Mouse (Mus musculus): ENCODE results near the gene Efcab6. TPM values are rescaled to one million over a fixed set of nuclear protein-coding genes. Genes with fewer than 3 reads are reported as not detected.

Gene Efcab6
- polyA plus RNA-seq, 1 experiment, result not detected

DNA sequence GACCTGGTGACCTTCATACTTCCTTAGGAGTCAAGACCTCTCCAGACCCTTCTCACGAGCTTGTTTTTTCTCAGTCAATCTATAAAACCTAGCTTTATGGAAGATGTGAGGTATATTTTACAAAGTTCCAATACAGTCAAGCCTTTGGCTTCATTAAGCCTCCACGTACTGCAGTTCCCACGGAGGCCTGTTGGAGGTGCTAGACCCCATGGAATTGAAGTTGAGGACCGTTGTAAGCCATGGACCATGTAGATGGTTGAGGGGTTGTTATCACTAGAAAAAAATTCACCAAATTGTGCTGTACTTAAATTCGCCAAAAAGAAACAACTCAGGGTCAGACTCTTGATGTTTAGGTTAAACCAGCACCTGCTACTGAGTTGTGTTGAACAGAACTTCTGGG is 9.1 kb downstream of the Efcab6 start:
- Histone ChIP-seq H3K4me3 (no peak overlapping the region), H3K79me2 (ENCODE audit: control insufficient read depth, insufficient read depth) (no peaks in the 10 kb centered on the region), H3K36me3 (ENCODE audit: control insufficient read depth, insufficient read depth) (no peaks in the 10 kb centered on the region), H3K4me2 (ENCODE audit: low read depth) (no peak overlapping the region), H3ac (ENCODE audit: control insufficient read depth, insufficient read length) (no peak overlapping the region), H3K27me3 (ENCODE audit: control insufficient read depth, insufficient read depth, insufficient read length) (peaks cover 19% of the 10 kb centered on the region)
- TF ChIP-seq USF1 (IDR thresholded peaks at IDR 0.05; ENCODE audit: low read depth) (no peak), POLR2A (IDR thresholded peaks at IDR 0.05; ENCODE audit: insufficient read length, low read depth) (no peak), MYOD1 (IDR thresholded peaks at IDR 0.05; ENCODE audit: control insufficient read depth in 1 of 3, insufficient read length in 2 of 3, low read depth in 2 of 3) (no peak), SRF (IDR thresholded peaks at IDR 0.05; ENCODE audit: control insufficient read depth, insufficient read length, low read depth) (no peak), E2F4 (IDR thresholded peaks at IDR 0.05; ENCODE audit: insufficient read depth) (no peak), TCF12 (IDR thresholded peaks at IDR 0.05; ENCODE audit: insufficient read depth, poor library complexity, severe bottlenecking) (no peak)

DNA sequence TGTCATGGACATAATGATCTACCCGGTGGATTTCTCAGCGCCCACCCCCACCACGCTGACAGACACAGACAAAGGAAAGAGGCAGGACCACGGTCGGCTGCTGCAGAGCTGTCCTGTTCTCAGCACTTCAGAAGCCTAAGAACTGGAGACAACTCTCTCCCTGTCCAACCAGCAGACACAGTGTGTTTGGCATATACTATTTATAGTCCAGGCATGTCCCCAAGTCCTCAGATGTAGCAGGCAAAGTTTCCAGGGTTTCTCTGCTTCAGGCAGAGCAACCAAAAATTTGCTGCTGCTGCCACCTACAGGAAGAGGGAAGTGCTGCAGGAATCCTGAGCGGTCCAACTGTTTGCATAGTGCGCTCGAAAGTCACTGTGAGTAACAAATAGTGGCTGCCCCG is 11.3 kb downstream of the Efcab6 start:
- Histone ChIP-seq H3ac (ENCODE audit: control insufficient read depth, insufficient read length) (no peak overlapping the region), H3K79me2 (ENCODE audit: control insufficient read depth, insufficient read depth) (no peaks in the 10 kb centered on the region), H3K4me2 (ENCODE audit: low read depth) (no peak overlapping the region), H3K27me3 (ENCODE audit: control insufficient read depth, insufficient read depth, insufficient read length) (peaks cover 25% of the 10 kb centered on the region), H3K4me3 (no peak overlapping the region), H3K36me3 (ENCODE audit: control insufficient read depth, insufficient read depth) (no peaks in the 10 kb centered on the region)
- TF ChIP-seq MYOD1 (IDR thresholded peaks at IDR 0.05; ENCODE audit: control insufficient read depth in 1 of 3, insufficient read length in 2 of 3, low read depth in 2 of 3) (no peak), CEBPB (IDR thresholded peaks at IDR 0.05; ENCODE audit: insufficient read depth, poor library complexity, severe bottlenecking) (no peak), TCF12 (IDR thresholded peaks at IDR 0.05; ENCODE audit: insufficient read depth, poor library complexity, severe bottlenecking) (no peak), SRF (IDR thresholded peaks at IDR 0.05; ENCODE audit: control insufficient read depth, insufficient read length, low read depth) (no peak), MYOG (IDR thresholded peaks at IDR 0.05; ENCODE audit: control insufficient read depth in 1 of 3, insufficient read depth in 1 of 3, insufficient read length in 2 of 3, low read depth in 2 of 3) (no peak), USF1 (IDR thresholded peaks at IDR 0.05; ENCODE audit: low read depth) (no peak), E2F4 (IDR thresholded peaks at IDR 0.05; ENCODE audit: insufficient read depth) (no peak), POLR2A (IDR thresholded peaks at IDR 0.05; ENCODE audit: insufficient read length, low read depth) (no peak), POLR2AphosphoS2 (IDR thresholded peaks at IDR 0.05; ENCODE audit: insufficient read length, low read depth) (no peak), REST (IDR thresholded peaks at IDR 0.05; ENCODE audit: insufficient read depth, insufficient read length) (no peak), MAX (IDR thresholded peaks at IDR 0.05; ENCODE audit: low read depth) (no peak), TCF3 (IDR thresholded peaks at IDR 0.05; ENCODE audit: insufficient read length, low read depth) (no peak)

DNA sequence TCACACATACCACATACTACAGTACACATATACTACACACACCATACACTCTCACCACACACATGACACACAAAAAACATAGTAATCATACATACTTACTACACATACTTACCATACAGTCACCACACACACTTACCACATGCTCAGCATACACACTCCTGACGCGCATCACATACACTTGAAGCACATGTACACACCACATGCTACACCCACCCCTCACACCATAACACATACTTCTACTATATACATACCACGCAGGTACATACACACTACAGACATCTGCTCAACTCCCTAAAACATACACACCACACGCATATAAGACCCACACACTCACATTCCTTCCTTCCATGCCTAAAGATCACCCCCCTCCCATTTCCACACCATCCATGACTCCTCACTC is 11.9 kb downstream of the Efcab6 start:
- Histone ChIP-seq H3K27me3 (ENCODE audit: control insufficient read depth, insufficient read depth, insufficient read length) (peaks cover 25% of the 10 kb centered on the region), H3K79me2 (ENCODE audit: control insufficient read depth, insufficient read depth) (no peaks in the 10 kb centered on the region), H3K4me2 (ENCODE audit: low read depth) (no peak overlapping the region), H3ac (ENCODE audit: control insufficient read depth, insufficient read length) (no peak overlapping the region), H3K4me3 (no peak overlapping the region), H3K36me3 (ENCODE audit: control insufficient read depth, insufficient read depth) (no peaks in the 10 kb centered on the region)
- no peak for TF ChIP-seq USF1 (IDR thresholded peaks at IDR 0.05; ENCODE audit: low read depth)
- TF ChIP-seq MAX (IDR thresholded peaks at IDR 0.05; ENCODE audit: low read depth), result no peak
- TF ChIP-seq TCF12 (IDR thresholded peaks at IDR 0.05; ENCODE audit: insufficient read depth, poor library complexity, severe bottlenecking), result no peak
- TF ChIP-seq POLR2AphosphoS2 (IDR thresholded peaks at IDR 0.05; ENCODE audit: insufficient read length, low read depth), result no peak
- no peak for TF ChIP-seq TCF3 (IDR thresholded peaks at IDR 0.05; ENCODE audit: insufficient read length, low read depth)
- TF ChIP-seq REST (IDR thresholded peaks at IDR 0.05; ENCODE audit: insufficient read depth, insufficient read length), result no peak
- TF ChIP-seq E2F4 (IDR thresholded peaks at IDR 0.05; ENCODE audit: insufficient read depth), result no peak
- TF ChIP-seq POLR2A (IDR thresholded peaks at IDR 0.05; ENCODE audit: insufficient read length, low read depth), result no peak
- TF ChIP-seq SRF (IDR thresholded peaks at IDR 0.05; ENCODE audit: control insufficient read depth, insufficient read length, low read depth), result no peak
- TF ChIP-seq CEBPB (IDR thresholded peaks at IDR 0.05; ENCODE audit: insufficient read depth, poor library complexity, severe bottlenecking), result no peak
- no peak for TF ChIP-seq MYOD1 (IDR thresholded peaks at IDR 0.05; ENCODE audit: control insufficient read depth in 1 of 3, insufficient read length in 2 of 3, low read depth in 2 of 3)

DNA sequence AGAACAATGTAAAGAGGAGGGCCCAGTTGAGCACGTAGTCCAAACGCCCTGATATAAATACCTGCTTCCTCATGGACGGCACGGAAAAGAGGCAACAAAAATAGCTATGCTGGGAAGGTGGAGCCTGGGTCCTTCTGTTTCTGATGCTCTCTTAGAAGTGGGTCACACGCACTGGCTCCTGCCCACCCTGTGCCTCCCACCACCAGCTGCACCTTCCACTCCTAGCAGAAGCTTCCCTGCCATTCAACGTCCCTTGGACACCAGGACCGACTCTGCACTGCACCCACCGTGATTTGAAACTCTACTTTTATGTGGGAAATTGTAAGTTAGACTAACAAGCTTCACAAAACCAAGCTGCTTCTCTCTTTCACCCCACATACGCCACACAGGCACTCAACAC is 12.8 kb downstream of the Efcab6 start:
- no peak overlapping the region for H3K4me3 ChIP-seq
- no peak for TF ChIP-seq MYOG (IDR thresholded peaks at IDR 0.05; ENCODE audit: control insufficient read depth in 1 of 3, insufficient read depth in 1 of 3, insufficient read length in 2 of 3, low read depth in 2 of 3)
- no peak for TF ChIP-seq MAX (IDR thresholded peaks at IDR 0.05; ENCODE audit: low read depth)
- no peak for TF ChIP-seq REST (IDR thresholded peaks at IDR 0.05; ENCODE audit: insufficient read depth, insufficient read length)
- TF ChIP-seq E2F4 (IDR thresholded peaks at IDR 0.05; ENCODE audit: insufficient read depth), result no peak
- no peak for TF ChIP-seq MYOD1 (IDR thresholded peaks at IDR 0.05; ENCODE audit: control insufficient read depth in 1 of 3, insufficient read length in 2 of 3, low read depth in 2 of 3)
- no peak for TF ChIP-seq POLR2A (IDR thresholded peaks at IDR 0.05; ENCODE audit: insufficient read length, low read depth)
- TF ChIP-seq SRF (IDR thresholded peaks at IDR 0.05; ENCODE audit: control insufficient read depth, insufficient read length, low read depth), result no peak
- TF ChIP-seq TCF3 (IDR thresholded peaks at IDR 0.05; ENCODE audit: insufficient read length, low read depth), result no peak
- TF ChIP-seq POLR2AphosphoS2 (IDR thresholded peaks at IDR 0.05; ENCODE audit: insufficient read length, low read depth), result no peak
- TF ChIP-seq CEBPB (IDR thresholded peaks at IDR 0.05; ENCODE audit: insufficient read depth, poor library complexity, severe bottlenecking), result no peak
- no peak for TF ChIP-seq USF1 (IDR thresholded peaks at IDR 0.05; ENCODE audit: low read depth)
- TF ChIP-seq TCF12 (IDR thresholded peaks at IDR 0.05; ENCODE audit: insufficient read depth, poor library complexity, severe bottlenecking), result no peak
- H3K79me2 ChIP-seq (ENCODE audit: control insufficient read depth, insufficient read depth), result no peaks in the 10 kb centered on the region

DNA sequence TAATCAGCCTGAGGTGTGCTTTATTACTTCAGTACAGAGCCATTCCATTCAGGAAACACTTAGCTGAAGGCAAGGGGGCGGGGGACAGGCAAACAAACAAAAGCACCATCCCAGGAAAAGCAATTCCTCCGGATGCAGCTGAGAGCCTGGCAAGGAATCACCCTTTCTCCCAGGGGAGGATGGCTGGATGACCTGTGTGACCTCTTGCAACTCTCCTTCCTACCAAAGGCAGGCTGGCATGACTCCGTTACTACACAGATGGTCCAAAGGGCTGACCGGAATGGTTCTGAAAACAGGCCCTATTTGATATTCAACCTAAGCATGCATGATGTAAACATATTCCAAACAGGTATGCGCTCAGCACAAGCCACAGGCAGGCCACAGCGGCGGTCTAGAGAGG is 15.6 kb downstream of the Efcab6 start:
- H3K79me2 ChIP-seq (ENCODE audit: control insufficient read depth, insufficient read depth), result no peaks in the 10 kb centered on the region
- H3K27me3 ChIP-seq (ENCODE audit: control insufficient read depth, insufficient read depth, insufficient read length), result peaks cover 25% of the 10 kb centered on the region
- no peak overlapping the region for H3K4me2 ChIP-seq (ENCODE audit: low read depth)
- no peak overlapping the region for H3ac ChIP-seq (ENCODE audit: control insufficient read depth, insufficient read length)
- H3K36me3 ChIP-seq (ENCODE audit: control insufficient read depth, insufficient read depth), result no peaks in the 10 kb centered on the region
- no peak overlapping the region for H3K4me3 ChIP-seq
- TF ChIP-seq MYOG (IDR thresholded peaks at IDR 0.05; ENCODE audit: control insufficient read depth in 1 of 3, insufficient read depth in 1 of 3, insufficient read length in 2 of 3, low read depth in 2 of 3) (no peak), MAX (IDR thresholded peaks at IDR 0.05; ENCODE audit: low read depth) (no peak), POLR2AphosphoS2 (IDR thresholded peaks at IDR 0.05; ENCODE audit: insufficient read length, low read depth) (no peak), POLR2A (IDR thresholded peaks at IDR 0.05; ENCODE audit: insufficient read length, low read depth) (no peak), MYOD1 (IDR thresholded peaks at IDR 0.05; ENCODE audit: control insufficient read depth in 1 of 3, insufficient read length in 2 of 3, low read depth in 2 of 3) (no peak), USF1 (IDR thresholded peaks at IDR 0.05; ENCODE audit: low read depth) (no peak), TCF3 (IDR thresholded peaks at IDR 0.05; ENCODE audit: insufficient read length, low read depth) (no peak), E2F4 (IDR thresholded peaks at IDR 0.05; ENCODE audit: insufficient read depth) (no peak), SRF (IDR thresholded peaks at IDR 0.05; ENCODE audit: control insufficient read depth, insufficient read length, low read depth) (no peak), CEBPB (IDR thresholded peaks at IDR 0.05; ENCODE audit: insufficient read depth, poor library complexity, severe bottlenecking) (no peak), REST (IDR thresholded peaks at IDR 0.05; ENCODE audit: insufficient read depth, insufficient read length) (no peak), TCF12 (IDR thresholded peaks at IDR 0.05; ENCODE audit: insufficient read depth, poor library complexity, severe bottlenecking) (no peak)

More for the DNA sequence above, 12.8 kb downstream of the Efcab6 start:
- Histone ChIP-seq H3K4me2 (ENCODE audit: low read depth) (no peak overlapping the region), H3K27me3 (ENCODE audit: control insufficient read depth, insufficient read depth, insufficient read length) (peaks cover 25% of the 10 kb centered on the region), H3K36me3 (ENCODE audit: control insufficient read depth, insufficient read depth) (no peaks in the 10 kb centered on the region), H3ac (ENCODE audit: control insufficient read depth, insufficient read length) (no peak overlapping the region)

Data from myocyte (in vitro differentiated cells).